Mouse (Mus musculus): ENCODE measurements at regions not wholly inside any gene's neighbourhood (a gene's known extent, or its start where the extent isn't known, plus 50 kb on each side); places are given as distances from the start of the nearest gene placed in this dataset.

DNA sequence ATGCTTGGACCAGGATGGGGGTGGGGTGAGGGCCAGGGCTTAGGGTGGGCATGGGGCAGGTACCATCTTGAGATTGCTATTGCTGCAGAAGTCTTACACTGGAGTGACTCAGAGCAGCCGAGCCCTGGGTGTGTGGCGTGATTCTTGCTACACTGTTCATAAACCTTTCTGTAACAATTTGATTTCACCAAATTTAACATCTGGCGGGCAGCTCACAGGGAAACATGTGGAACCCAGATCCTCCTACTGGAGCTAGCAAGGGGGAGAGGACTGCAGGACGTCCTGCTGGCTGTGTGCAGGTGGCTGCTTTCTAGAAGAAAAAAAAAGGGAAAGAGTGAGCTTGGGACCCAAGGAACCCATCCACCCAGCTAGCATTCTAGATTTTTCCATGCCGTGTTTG, 719.7 kb downstream of the Vrk1 start:
- no peak for DNase-seq (ENCODE audit: low read depth, low spot score)

DNA sequence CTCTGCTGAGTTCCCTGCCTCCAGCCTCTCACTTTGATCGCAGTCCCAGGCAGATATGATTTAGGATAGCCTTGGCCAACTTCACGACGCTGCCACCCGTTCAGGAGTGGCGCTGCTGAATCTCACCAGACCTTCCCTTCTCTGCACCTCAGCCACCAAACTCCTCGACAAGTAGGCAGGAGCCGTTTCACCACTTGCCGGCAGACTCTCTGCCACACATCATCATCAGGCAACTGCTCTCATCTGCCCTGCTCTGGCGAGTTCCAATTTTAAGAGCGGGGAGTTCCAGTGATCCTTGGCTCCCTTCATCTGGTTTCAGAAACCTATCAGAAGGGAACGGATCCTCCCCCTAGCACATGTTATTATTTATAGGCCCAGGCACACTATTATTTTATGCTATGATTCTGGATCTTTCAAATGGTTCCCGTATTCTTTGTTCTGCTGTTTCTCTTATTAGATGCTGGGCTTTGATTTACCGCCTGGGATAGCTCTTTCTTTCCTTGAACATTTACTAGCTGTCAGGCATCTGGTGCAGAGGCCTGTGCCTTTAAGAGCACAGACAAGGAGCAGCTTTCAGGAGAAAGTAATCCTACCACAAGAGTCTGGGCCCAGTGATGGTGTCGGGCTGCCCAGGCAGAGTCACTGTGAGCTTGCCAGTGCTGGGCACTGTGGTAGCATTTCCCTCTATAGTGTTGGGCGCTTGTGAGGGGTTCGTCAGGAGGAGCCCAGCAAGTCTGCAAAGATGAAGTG, 722.3 kb downstream of the Vrk1 start:
- DNase-seq (ENCODE audit: low read depth, low spot score): no peak

DNA sequence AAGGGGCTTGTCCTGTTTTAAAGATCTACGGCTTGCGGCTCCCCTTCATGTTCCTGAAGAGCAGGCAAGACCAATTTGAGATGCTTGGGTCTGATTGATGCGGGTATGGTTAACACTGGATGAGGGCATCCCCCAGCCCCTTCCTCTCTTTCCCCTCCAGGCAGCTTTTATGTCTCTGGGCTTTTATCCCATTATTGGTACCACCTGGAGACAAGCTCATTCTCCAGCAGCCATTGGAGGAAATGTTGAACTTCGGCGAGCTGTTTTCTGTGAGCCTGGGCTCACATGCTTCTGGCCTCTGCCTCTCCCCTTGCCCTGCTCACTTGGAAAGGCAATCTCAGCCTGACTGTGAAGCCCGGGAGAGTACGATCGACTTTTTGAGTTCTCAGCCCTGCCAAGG, 738.7 kb downstream of the Vrk1 start:
- no peak for DNase-seq (ENCODE audit: low read depth, low spot score)

DNA sequence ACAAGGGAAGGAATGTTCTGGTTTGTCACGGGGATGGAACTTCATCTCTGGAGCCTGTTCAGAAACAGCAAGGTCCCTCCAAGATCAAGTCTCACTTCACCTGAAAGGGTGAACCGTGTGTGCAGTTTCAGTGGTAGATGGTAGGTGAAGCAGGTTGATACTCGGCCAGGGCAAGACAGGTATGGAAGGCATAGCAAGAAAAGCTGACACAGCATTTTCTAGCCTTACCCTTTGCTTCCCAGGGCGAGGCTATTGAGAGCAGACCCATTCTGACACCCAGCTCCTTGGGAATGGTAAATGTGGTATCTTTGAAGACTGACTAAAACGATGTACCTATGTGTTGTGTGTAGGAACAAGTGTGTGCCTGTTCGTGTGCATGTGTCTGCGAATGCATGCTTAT, 724.9 kb upstream of the 3110018I06Rik start:
- no peak for DNase-seq (ENCODE audit: low read depth, low spot score)

DNA sequence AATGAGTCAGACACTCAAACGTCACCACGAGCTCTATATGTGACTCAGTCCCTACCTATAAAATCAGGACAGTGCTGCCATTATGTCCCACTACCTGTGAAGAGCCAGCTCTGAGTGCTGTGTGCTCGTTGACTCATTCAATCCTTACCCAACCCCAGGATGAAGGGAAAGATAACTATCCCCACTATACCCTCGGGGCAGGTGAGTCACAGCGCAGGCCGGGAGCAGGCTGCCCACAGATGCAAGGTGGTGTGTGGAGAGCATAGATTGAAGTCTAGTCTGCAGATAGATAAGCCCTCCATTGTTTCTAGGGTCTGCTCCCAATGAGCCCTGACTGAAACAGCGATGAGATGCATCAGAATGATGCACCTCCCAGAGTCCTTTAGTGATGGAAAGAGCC, 723.9 kb upstream of the 3110018I06Rik start:
- no peak for DNase-seq (ENCODE audit: low read depth, low spot score)

DNA sequence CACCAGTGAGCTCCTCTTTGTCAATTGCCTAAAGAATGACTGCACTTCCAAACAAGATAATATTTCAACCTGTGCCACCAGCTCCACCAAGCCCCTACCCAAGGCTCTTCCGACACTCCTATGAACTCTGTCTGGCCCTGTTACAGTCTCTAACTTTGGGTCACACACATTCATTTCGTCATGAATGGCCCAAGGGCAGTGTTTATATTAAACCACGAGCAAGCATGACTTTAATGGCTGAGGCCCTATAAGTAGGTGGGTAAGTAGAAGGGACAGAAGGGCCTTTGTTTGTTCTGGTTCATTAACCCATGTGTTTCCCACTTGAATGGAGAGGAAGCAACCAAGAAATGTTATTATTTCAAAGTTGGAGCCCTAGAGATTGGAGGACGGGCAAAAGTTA, 714.9 kb upstream of the 3110018I06Rik start:
- DNase-seq (ENCODE audit: low read depth, low spot score): no peak

DNA sequence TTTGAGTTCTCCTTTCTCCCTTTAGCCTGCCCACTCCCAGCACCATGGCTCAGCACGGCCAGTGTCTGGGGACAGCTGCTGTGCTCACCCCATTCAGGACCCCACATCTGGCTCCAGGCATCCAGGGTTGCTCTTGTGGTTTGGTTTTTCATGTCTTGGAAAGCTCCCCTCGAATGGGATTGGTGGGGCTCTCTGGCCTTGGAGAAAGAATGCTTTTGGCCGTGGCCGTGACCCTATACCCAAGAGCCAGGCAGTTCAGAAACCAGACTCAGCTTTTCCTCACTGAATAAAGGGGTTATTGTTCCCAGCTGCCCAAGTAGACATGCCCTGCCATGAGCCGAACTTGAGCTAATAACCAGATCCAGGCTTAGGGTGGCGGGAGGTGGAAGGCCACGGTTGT, 691.8 kb upstream of the 3110018I06Rik start:
- no peak for DNase-seq (ENCODE audit: low read depth, low spot score)

DNA sequence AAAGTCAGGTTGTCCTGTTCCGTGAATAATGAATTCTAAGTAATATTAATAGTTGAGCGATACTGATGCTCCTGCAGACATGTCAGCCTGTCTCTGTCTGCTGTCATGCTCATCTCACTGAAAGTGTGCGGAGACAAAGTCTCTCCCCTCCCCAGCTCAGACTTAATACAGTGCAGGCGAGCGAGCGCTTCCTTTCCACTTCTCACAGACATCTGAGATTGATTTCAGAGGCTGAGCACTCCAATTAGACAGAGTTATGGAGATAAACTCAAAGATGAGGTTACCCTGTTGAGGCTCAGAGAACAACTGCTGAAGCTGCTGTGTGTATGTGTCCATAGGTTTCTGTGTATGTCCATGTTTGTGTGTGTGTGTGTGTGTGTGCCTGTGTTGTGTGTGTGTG, 668.7 kb upstream of the 3110018I06Rik start:
- no peak for DNase-seq (ENCODE audit: low read depth, low spot score)

DNA sequence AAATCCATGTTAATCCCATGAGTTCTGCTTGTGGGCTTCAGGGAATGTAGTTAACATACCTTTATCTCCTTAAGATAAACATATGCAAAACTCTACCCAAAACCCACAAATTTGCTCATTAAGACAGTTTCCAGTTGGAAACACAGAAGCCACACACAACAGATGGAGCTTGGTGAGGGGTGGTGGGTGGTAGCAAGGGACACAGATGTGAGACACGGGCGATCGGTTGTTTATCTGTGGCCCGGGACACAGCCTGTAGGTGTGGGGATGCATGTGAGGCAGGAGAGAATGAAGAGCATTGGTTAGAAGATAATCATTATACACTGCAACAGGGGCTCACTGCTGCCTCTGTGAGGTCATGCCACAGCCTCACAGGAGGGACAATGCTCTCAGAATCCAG, 666.1 kb upstream of the 3110018I06Rik start:
- DNase-seq (ENCODE audit: low read depth, low spot score): no peak

DNA sequence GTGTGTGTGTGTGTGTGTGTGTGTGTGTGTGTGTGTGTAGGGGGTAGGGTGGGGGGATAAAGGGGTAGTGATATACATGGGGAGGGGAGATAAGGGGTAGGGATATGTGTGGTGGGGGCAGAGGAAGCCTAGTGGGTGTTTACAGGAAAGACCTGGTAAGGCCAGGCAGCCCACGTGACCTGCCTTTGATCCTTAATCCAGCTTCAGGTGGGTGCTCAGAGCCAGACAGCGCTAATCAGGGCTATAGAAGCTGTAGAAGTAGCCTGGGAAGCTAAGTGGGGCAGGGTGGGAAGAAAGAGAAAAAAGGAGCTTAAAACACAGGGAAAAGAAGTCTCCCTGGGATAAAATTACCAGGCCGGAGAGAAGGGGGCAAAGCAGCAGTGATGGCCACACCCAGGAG, 659.9 kb upstream of the 3110018I06Rik start:
- DNase-seq (ENCODE audit: low read depth, low spot score): no peak

DNA sequence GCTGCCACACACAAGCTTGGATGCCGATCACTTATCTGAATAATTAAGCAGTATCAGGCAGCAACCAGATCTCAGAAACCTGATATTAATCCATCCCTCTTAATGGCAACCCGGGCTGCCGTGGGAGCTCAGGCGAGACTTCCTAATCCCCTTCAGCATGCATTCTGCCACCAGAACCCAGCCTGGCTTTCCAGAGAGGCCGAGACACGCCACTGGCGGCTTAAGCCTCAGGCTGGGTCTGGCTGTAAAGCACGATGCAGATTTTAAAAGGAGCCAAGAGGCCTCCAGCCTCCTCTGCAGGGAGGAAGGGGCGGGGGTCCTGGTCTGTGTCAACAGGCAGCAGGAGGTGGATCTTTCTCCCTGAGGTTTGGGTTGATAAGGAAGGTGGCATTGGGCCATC, 659.1 kb upstream of the 3110018I06Rik start:
- DNase-seq (ENCODE audit: low read depth, low spot score): no peak

DNA sequence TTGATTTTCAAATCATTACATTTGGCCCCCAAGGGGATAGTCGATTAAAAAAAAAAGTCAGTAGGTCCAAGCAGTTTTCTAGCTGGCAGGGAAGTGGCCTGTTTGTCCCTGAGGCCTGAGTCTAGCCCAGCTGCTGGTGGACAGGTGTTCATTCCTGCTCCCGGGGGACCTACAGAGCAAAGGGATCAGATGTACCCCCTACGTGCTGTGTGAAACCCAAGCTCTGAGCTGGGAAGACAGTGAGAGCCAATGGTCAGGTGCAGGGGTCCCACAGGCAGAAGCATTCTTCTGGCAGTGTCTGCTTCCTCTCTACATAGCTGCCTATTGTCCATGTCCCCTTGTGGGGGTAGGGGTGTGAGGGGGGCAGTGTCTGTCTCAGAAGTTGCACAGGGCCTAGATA, 653.2 kb upstream of the 3110018I06Rik start:
- no peak for DNase-seq (ENCODE audit: low read depth, low spot score)

DNA sequence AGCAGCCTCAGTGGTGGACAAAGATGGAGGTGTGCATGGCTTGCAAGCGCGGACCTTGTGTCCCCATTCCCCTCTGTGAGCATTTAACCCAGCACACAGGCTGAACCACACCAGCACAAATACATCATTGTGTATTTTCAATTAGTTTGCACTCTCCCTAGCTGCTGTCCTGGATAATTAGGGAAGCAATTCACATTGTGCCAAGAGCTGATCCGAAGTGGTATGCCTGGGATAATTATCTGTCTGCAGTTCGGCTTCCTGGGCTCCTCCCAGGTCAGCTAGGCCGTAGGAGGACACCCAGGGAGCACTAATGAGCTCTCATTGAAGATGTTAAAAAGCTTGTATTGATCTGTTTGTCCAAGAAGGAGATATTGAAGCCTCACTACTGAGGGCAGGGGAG, 648.8 kb upstream of the 3110018I06Rik start:
- DNase-seq (ENCODE audit: low read depth, low spot score): no peak

DNA sequence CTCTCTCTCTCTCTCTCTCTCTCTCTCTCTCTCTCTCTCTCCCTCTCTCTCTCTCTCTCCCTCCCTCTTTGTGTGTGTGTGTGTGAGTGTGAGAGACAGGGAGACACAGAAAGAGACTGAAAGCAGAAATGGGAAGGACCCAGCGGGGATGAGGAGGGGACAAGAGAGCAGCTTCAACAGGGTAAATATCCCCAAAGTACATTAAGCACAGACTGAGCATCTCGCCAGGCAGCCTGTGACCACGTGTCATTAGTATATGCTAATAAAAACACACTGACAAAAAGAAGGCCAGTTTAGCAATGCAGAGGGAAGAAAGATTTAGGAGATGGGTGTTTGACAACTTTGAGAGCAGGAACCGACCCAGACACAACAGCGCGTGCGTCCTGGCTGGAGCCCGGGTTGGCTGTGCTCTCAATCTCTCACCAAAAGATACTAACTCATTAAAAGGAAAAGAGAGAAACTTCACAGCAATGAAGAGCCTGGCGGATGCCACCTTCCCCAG, 648.2 kb upstream of the 3110018I06Rik start:
- DNase-seq (ENCODE audit: low read depth, low spot score): no peak

DNA sequence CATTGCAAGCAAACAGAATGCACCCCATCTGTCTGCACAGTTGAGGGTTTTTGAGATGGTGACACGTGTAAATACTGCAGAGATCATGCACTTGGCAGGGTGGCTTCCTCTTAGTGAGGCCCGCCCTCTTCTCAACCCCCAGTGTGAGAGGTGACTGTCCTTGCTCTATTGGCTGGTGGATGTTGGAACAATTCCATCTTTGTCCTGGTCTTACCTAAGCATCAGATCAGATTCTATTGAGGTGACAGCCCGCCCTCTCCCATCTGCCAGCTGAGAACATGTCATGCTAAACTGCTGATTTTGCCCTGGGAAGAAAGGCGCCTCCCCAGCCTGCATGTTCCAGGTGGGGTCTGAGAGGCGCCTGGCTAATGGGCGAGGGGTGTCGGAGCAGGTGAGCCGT, 646.4 kb upstream of the 3110018I06Rik start:
- no peak for DNase-seq (ENCODE audit: low read depth, low spot score)

DNA sequence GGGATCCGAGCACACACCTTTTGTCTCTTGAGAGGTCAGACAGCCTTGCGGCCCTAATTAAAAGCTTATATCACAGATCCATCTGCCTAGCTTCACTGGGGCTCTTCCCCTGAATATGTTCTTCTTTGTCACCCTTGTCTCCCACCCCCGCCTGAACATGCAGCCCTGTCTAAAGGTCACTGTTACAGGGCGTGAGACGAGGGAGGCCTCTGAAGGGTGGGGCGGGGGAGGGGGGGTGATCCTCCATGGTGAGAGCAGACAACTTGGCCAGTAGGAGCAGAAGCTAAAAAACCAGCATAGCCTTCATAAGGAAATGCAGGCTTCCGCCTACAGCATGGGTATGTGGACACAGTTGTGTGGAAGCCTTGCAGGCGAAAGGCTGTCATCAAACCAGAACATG, 646.0 kb upstream of the 3110018I06Rik start:
- no peak for DNase-seq (ENCODE audit: low read depth, low spot score)

DNA sequence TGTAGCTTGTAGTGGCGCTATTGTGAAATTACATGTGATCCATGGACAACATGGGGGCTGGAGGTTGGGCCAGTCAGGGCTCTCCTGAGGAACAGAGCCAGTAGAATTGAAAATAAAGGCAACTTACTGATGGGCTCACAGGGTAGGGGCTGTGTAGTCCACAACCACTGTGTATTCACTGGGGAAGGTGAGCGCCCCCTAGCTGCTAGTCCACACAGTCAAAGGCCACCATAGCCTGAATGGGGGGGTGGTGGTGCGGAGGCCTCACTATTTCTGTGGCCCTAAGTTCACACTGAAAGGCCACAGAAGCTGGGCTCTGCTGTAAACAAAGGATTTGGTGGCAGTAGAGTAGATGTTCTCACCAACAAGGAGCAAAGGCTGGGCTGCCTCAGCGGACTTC, 636.8 kb upstream of the 3110018I06Rik start:
- DNase-seq (ENCODE audit: low read depth, low spot score): no peak

DNA sequence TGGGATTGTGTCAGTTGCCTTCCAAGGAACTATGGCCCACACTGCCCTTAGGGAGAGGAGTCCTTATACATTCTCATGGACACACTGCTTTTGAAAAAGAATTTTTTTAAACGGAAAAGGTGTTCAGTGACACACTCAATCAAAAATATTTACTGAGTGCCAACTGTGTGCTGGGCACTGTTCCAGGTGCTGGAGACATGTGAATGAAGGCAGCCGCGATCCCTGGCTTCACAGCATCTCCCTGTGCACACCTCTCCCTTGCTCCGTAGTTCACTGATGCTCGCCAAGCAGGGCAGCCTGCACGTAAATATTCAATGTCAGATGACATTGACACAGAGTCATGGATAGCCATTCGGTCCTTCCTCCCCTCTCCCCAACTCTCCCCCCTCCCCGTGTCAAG, 635.7 kb upstream of the 3110018I06Rik start:
- no peak for DNase-seq (ENCODE audit: low read depth, low spot score)

DNA sequence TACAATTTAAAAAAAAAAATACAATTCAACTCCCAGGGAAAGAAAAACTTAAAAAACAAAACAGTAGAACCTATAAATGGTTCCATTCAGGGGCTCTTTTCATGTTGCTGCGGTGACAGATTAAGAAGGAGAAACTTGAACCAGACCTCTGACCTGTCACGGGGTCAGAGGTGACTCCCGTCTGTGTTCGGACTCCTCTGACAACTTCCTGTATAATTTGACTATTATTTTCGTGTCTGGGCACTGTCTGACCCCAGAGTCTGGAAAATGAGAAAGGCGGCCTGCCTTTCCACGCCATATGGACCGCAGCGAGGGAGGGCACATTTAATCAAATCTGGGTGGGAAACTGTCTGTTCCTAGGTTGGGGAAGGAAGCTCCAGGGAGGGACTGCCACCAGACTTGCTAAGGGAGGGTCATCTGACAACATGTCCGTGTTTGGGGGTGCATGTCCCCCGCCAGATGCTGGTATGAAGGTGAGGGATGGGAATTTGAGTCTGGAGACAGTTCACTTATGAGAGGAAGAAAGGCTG, 634.7 kb upstream of the 3110018I06Rik start:
- DNase-seq (ENCODE audit: low read depth, low spot score): no peak

DNA sequence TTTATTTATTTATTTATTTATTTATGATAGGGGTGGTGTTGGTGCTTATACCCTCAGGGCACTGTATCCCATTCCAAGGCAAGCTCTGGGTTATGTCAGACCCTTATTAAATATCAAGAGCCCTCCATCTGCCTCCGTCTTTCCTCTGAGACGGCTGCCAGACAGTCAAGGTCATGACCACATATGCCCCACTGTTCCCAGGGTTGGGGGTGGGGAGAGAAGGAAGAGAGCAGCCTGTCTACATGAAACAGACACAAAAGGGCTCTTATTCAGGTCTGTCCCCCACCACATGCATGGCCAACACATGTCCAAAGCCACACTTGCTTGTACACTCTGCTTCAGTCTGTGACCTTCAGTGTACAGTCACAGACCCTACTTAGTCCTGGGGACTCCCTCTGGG, 632.9 kb upstream of the 3110018I06Rik start:
- no peak for DNase-seq (ENCODE audit: low read depth, low spot score)

DNA sequence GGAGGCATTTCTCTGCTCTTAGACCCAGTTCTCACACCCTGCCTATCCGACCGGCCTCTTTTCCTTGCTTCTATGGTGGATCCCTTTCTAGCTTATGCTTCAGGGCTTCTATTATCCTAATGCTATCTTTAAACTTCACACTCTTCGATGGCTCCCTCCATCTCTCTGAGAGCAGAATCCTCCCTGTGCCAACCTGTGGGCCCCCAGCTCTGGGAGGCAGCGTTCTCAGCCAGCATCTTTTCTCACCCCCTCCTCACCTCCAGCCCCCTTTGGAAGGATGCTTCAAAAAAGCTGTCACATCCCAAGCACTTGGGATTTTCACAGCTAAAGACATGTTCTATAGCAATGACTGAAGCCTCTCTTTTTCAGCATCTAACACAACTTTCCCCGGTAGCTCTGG, 626.8 kb upstream of the 3110018I06Rik start:
- no peak for DNase-seq (ENCODE audit: low read depth, low spot score)

DNA sequence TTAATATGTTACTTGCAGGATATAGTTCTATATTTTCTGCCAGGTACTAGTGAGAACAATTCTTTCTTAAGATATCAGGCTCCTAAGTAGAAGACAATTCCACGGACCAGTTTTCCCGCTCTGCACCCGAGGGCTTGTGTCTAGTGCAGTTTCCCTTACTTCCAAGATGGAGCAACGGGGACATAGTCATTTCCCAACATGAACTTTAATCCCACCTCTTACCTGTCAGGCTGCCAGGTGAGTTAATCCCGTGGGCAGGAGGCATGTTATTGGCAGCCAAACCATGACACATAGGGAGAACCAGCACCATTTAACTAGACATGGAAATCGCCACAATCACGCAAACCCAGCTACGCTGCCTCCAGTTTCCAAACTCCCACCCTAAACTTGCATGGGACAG, 624.4 kb upstream of the 3110018I06Rik start:
- DNase-seq (ENCODE audit: low read depth, low spot score): no peak

DNA sequence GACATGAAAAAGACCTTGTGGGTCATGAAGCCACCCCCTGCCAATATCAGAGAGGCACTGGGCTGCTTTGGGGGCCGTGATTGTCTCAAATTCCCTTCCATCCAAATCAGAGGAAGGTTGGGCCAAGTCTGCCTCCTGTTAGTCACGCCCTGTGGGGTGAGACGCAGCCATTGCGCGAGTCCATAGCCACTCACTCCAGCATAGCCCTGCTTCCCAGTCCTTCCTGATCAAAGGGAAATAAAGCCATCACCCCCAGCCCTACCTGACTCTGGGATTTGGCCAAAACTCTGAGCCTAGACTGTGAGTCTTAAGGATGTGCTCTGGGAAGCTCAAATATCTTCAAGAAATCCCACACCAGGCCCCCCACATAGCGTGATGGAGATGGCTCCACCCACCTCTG, 620.4 kb upstream of the 3110018I06Rik start:
- DNase-seq (ENCODE audit: low read depth, low spot score): no peak

DNA sequence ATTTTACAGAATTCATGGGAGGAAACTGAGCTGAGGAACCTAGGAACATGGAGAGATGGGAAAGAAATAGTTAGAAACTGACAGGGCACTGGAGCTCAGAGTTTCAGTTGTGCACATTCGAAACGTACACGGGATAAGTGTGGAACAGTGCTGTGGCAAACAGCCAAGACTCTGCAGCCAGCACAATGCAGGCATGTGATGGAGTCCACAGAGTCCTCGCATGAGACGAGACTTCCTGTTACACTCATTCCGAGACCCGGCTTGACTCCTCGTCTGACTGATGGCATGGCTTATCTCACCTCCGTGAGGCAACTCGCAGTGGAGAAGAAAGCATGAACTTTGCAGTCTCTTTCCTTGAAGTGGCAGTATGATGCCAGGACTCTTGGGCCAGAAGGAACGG, 617.0 kb upstream of the 3110018I06Rik start:
- no peak for DNase-seq (ENCODE audit: low read depth, low spot score)
